Mouse (Mus musculus) bone marrow macrophage, adult 2 months (primary cell): ENCODE data around the gene Fkbp15.

Experiments used
- CTCF ChIP-seq: IDR thresholded peaks from 2 replicates; pipeline ENCODE4 v1.5.1; 2012; ENCODE audit warnings: low read depth, mild to moderate bottlenecking, low read length, moderate library complexity
- POLR2A ChIP-seq: IDR thresholded peaks from 2 replicates; pipeline ENCODE4 v1.6.1; 2012; ENCODE audit warnings: mild to moderate bottlenecking, low read depth, low read length, borderline replicate concordance

- peak; percentile 35; the same call in 1 of the 2 replicates for TF ChIP-seq CTCF
- no peak for TF ChIP-seq POLR2A
These were observed 47.6 kb upstream of the Fkbp15 start for GRCm38 (mm10) chr4:62407730-62408582.
